Mouse (Mus musculus) MEL (cell line): ENCODE data around the gene Ucp2. TPM values are rescaled to one million over a fixed set of nuclear protein-coding genes. Genes with fewer than 3 reads are reported as not detected.

Experiments
- DNase-seq: peaks from one replicate; pipeline ENCODE4 v3.0.0; 2011; ENCODE audit warnings: low read depth, low spot score
- H3K27ac ChIP-seq: 2 replicates; pipeline ENCODE4 v1.5.1; 2012; ENCODE audit warnings: low read depth, mild to moderate bottlenecking, control low read depth, low read length, moderate library complexity; ENCODE audit not compliant: control insufficient read depth
- H3K27me3 ChIP-seq, 2 experiments: fragments of 150-350 bp in 1 of 2; sonication (generic) in 1 of 2; 2 replicates each; pipeline ENCODE4 v1.6.1; 2012; ENCODE audit warnings: low read length in 2 of 2, mild to moderate bottlenecking in 2 of 2, improper control_type of control experiment in 1 of 2, moderate library complexity in 1 of 2; ENCODE audit not compliant: insufficient read depth in 2 of 2, control insufficient read depth in 1 of 2
- H3K36me3 ChIP-seq, 2 experiments: 2 replicates each; pipeline ENCODE4 v1.6.1; 2012 to 2014; ENCODE audit warnings: low read length in 2 of 2, improper control_type of control experiment in 1 of 2, inconsistent platforms in 1 of 2, mild to moderate bottlenecking in 1 of 2; ENCODE audit not compliant: insufficient read depth in 2 of 2, control insufficient read depth in 1 of 2
- H3K4me1 ChIP-seq, 2 experiments: fragments of 150-350 bp in 1 of 2; sonication (generic) in 1 of 2; 2 replicates each; pipeline ENCODE4 v1.6.1; 2012; ENCODE audit warnings: low read length in 2 of 2, improper control_type of control experiment in 1 of 2, mild to moderate bottlenecking in 1 of 2; ENCODE audit not compliant: insufficient read depth in 2 of 2, control insufficient read depth in 1 of 2
- H3K4me3 ChIP-seq, 2 experiments: fragments of 150-350 bp in 1 of 2; sonication (generic) in 1 of 2; 2 replicates each; pipeline ENCODE4 v1.5.1; 2012; ENCODE audit warnings: low read depth in 2 of 2, low read length in 2 of 2, mild to moderate bottlenecking in 2 of 2, moderate library complexity in 2 of 2, control low read depth in 1 of 2, improper control_type of control experiment in 1 of 2; ENCODE audit not compliant: control insufficient read depth in 1 of 2, insufficient read depth in 1 of 2
- H3K79me2 ChIP-seq: 2 replicates; pipeline ENCODE4 v1.6.1; 2012; ENCODE audit warnings: mild to moderate bottlenecking, low read length, moderate library complexity; ENCODE audit not compliant: control insufficient read depth, poor library complexity, insufficient read depth
- H3K9ac ChIP-seq: 2 replicates; pipeline ENCODE4 v1.6.1; 2012; ENCODE audit warnings: low read depth, mild to moderate bottlenecking, control low read depth, low read length, moderate library complexity; ENCODE audit not compliant: control insufficient read depth, poor library complexity, severe bottlenecking
- H3K9me3 ChIP-seq: fragments of 150-350 bp; sonication (generic); replicated peaks from 2 replicates; pipeline ENCODE4 v1.6.1; 2012; ENCODE audit warnings: mild to moderate bottlenecking, low read length, improper control_type of control experiment, moderate library complexity; ENCODE audit not compliant: insufficient read depth
- CHD1 ChIP-seq: IDR thresholded peaks from 2 replicates; pipeline ENCODE4 v1.6.1; 2012; ENCODE audit warnings: low read depth, mild to moderate bottlenecking, inconsistent platforms, low read length, improper control_type of control experiment
- CTCF ChIP-seq, 3 experiments: IDR thresholded peaks in 2 of 3; conservative IDR thresholded peaks in 1 of 3; 2 replicates each; pipeline ENCODE4 v1.5.1; 2011 to 2012; ENCODE audit warnings: low read length in 3 of 3, low read depth in 2 of 3, mild to moderate bottlenecking in 2 of 3, improper control_type of control experiment in 1 of 3, inconsistent platforms in 1 of 3, mixed read lengths in 1 of 3, moderate library complexity in 1 of 3; ENCODE audit not compliant: control insufficient read depth in 1 of 3, insufficient read depth in 1 of 3, poor library complexity in 1 of 3, severe bottlenecking in 1 of 3
- E2F4 ChIP-seq: IDR thresholded peaks from 2 replicates; pipeline ENCODE4 v1.6.1; 2011; ENCODE audit warnings: low read depth, low read length, improper control_type of control experiment, borderline replicate concordance
- ELF1 ChIP-seq: IDR thresholded peaks from 2 replicates; pipeline ENCODE4 v1.6.1; 2014; ENCODE audit warnings: low read depth, mild to moderate bottlenecking, inconsistent platforms, low read length, improper control_type of control experiment, moderate library complexity
- EP300 ChIP-seq, 2 experiments: IDR thresholded peaks; 2 replicates each; pipeline ENCODE4 v1.6.1; 2011; ENCODE audit warnings: improper control_type of control experiment in 2 of 2, low read length in 2 of 2, low read depth in 1 of 2, mild to moderate bottlenecking in 1 of 2
- JUND ChIP-seq: IDR thresholded peaks from 2 replicates; pipeline ENCODE4 v1.6.1; 2011; ENCODE audit warnings: low read depth, mild to moderate bottlenecking, improper control_type of control experiment, low read length
- MAFK ChIP-seq: IDR thresholded peaks from 2 replicates; pipeline ENCODE4 v1.6.1; 2011; ENCODE audit warnings: low read depth, mild to moderate bottlenecking, low read length, improper control_type of control experiment, borderline replicate concordance
- MAZ ChIP-seq: IDR thresholded peaks from 2 replicates; pipeline ENCODE4 v1.6.1; 2012; ENCODE audit warnings: low read depth, mild to moderate bottlenecking, inconsistent platforms, low read length, improper control_type of control experiment
- MEF2A ChIP-seq: IDR thresholded peaks from 2 replicates; pipeline ENCODE4 v1.6.1; 2014; ENCODE audit warnings: low read depth, mild to moderate bottlenecking, inconsistent platforms, low read length, improper control_type of control experiment; ENCODE audit not compliant: poor library complexity, insufficient replicate concordance, severe bottlenecking; ENCODE audit errors: extremely low read depth
- MYB ChIP-seq: IDR thresholded peaks from 2 replicates; pipeline ENCODE4 v1.6.1; 2011; ENCODE audit warnings: mild to moderate bottlenecking, low read depth, low read length, improper control_type of control experiment
- MYC ChIP-seq: IDR thresholded peaks from 2 replicates; pipeline ENCODE4 v1.6.1; 2011; ENCODE audit warnings: low read depth, mild to moderate bottlenecking, low read length, improper control_type of control experiment, moderate library complexity
- NELFE ChIP-seq: IDR thresholded peaks from 2 replicates; pipeline ENCODE4 v1.6.1; 2011; ENCODE audit warnings: low read depth, low read length, improper control_type of control experiment
- NRF1 ChIP-seq: IDR thresholded peaks from 2 replicates; pipeline ENCODE4 v1.6.1; 2014; ENCODE audit warnings: low read depth, mild to moderate bottlenecking, inconsistent platforms, low read length, improper control_type of control experiment, moderate library complexity; ENCODE audit not compliant: poor library complexity, insufficient read depth, severe bottlenecking
- POLR2AphosphoS2 ChIP-seq: IDR thresholded peaks from 2 replicates; pipeline ENCODE4 v1.6.1; 2011; ENCODE audit warnings: low read length, improper control_type of control experiment
- POLR2AphosphoS5 ChIP-seq: IDR thresholded peaks from 2 replicates; pipeline ENCODE4 v1.6.1; 2012; ENCODE audit warnings: low read depth, borderline replicate concordance, mild to moderate bottlenecking, inconsistent platforms, low read length, moderate library complexity, mixed read lengths
- SIN3A ChIP-seq: IDR thresholded peaks from 2 replicates; pipeline ENCODE4 v1.6.1; 2012; ENCODE audit warnings: low read length, improper control_type of control experiment, inconsistent platforms
- TAL1 ChIP-seq: IDR thresholded peaks from 2 replicates; pipeline ENCODE4 v1.6.1; 2012; ENCODE audit warnings: mild to moderate bottlenecking, inconsistent platforms, low read length, moderate library complexity, mixed read lengths
- USF1 ChIP-seq: IDR thresholded peaks from 2 replicates; pipeline ENCODE4 v1.6.1; 2014; ENCODE audit warnings: low read depth, mild to moderate bottlenecking, inconsistent platforms, low read length, improper control_type of control experiment, moderate library complexity
- ZC3H11A ChIP-seq: IDR thresholded peaks from 2 replicates; pipeline ENCODE4 v1.6.1; 2012; ENCODE audit warnings: low read depth, mild to moderate bottlenecking, inconsistent platforms, low read length, improper control_type of control experiment
- ZMIZ1 ChIP-seq: IDR thresholded peaks from 2 replicates; pipeline ENCODE4 v1.6.1; 2012; ENCODE audit warnings: low read depth, mild to moderate bottlenecking, inconsistent platforms, low read length, improper control_type of control experiment, moderate library complexity
- polyA plus RNA-seq, 2 experiments: library from polyadenylated mRNA; stranded (reverse) in 1 of 2; unstranded in 1 of 2; fragments of >175 nt in 1 of 2; fragments of >200 nt in 1 of 2; gene quantifications; 2 replicates each; pipeline versions ENCODE4 v1.2.1 to v1.2.4; 2012; ENCODE audit warnings: low replicate concordance in 2 of 2, low read depth in 1 of 2; ENCODE audit not compliant: insufficient read length in 2 of 2, insufficient read depth in 1 of 2, missing spikeins in 1 of 2
- total RNA-seq: library from RNA; depleted of rRNA; stranded (reverse); fragments of 300-350 nt; gene quantifications from 2 replicates; pipeline ENCODE4 v1.2.3, GENCODE M21; 2012

Gene Ucp2
- total and polyA plus RNA-seq, 3 experiments: 139 to 724 TPM; not detected in 1

- Histone ChIP-seq H3K79me2 (peaks cover 2% of the 10 kb centered on the region), H3K27ac (peak overlapping the region; percentile 74), H3K9me3 (no peaks in the 10 kb centered on the region), H3K4me3 (peak overlapping the region; percentile 71 to 82), H3K4me1 (peaks cover 3 to 22% of the 10 kb centered on the region in 2 experiments), H3K36me3 (peaks cover 0 to 8% of the 10 kb centered on the region in 2 experiments; a peak in 2 of 4 replicates), H3K9ac (peak overlapping the region; percentile 71), H3K27me3 (no peaks in the 10 kb centered on the region)
- no peak for DNase-seq
- TF ChIP-seq CHD1: 0 out of 2 replicates have a peak, but pooled peaks have one; percentile 83
- no peak for TF ChIP-seq CTCF (IDR thresholded peaks at IDR 0.05 in 2 of 3, conservative IDR thresholded peaks at IDR 0.05 in 1 of 3; ENCODE audit: control insufficient read depth in 1 of 3, insufficient read depth in 1 of 3, low read depth in 2 of 3, low read length in 3 of 3, poor library complexity in 1 of 3, severe bottlenecking in 1 of 3)
Measured at GRCm38 (mm10) chr7:100537519-100537902, 44.4 kb downstream of the Ucp2 start.

- H3K4me1 ChIP-seq: peaks cover 0 to 14% of the 10 kb centered on the region in 2 experiments; a peak in 3 of 4 replicates
- H3K9ac ChIP-seq: no peak overlapping the region
- no peak overlapping the region for H3K4me3 ChIP-seq
- peaks cover 2% of the 10 kb centered on the region for H3K79me2 ChIP-seq
- TF ChIP-seq ZMIZ1 (no peak), NELFE (no peak), JUND (no peak), POLR2AphosphoS2 (no peak), E2F4 (no peak), EP300 (IDR thresholded peaks at IDR 0.05; ENCODE audit: low read depth in 1 of 2, low read length in 2 of 2) (no peak), MYC (no peak), MAFK (no peak)
- TF ChIP-seq, all 39 proteins: peak for 0
- no peak overlapping the region for H3K27ac ChIP-seq
- no peaks in the 10 kb centered on the region for H3K27me3 ChIP-seq
- DNase-seq: no peak
- H3K9me3 ChIP-seq: no peaks in the 10 kb centered on the region
- H3K36me3 ChIP-seq: peaks cover 0 to 7% of the 10 kb centered on the region in 2 experiments; a peak in 2 of 4 replicates
Measured at GRCm38 (mm10) chr7:100539516-100539915, 46.4 kb downstream of the Ucp2 start.

GRCm38 (mm10) chr7:100544437-100544836 lies 51.3 kb downstream of the Ucp2 start:
- H3K9ac ChIP-seq: no peak overlapping the region
- no peak for DNase-seq
- no peaks in the 10 kb centered on the region for H3K4me1 ChIP-seq
- no peaks in the 10 kb centered on the region for H3K9me3 ChIP-seq
- TF ChIP-seq MAZ (no peak), ELF1 (no peak), NRF1 (no peak), CTCF (IDR thresholded peaks at IDR 0.05 in 2 of 3, conservative IDR thresholded peaks at IDR 0.05 in 1 of 3; ENCODE audit: control insufficient read depth in 1 of 3, insufficient read depth in 1 of 3, low read depth in 2 of 3, low read length in 3 of 3, poor library complexity in 1 of 3, severe bottlenecking in 1 of 3) (no peak), USF1 (no peak), ZC3H11A (no peak), TAL1 (no peak), SIN3A (no peak), MEF2A (no peak), MYB (no peak), POLR2AphosphoS5 (no peak), ZMIZ1 (no peak), EP300 (IDR thresholded peaks at IDR 0.05; ENCODE audit: low read depth in 1 of 2, low read length in 2 of 2) (no peak)
- H3K27me3 ChIP-seq: no peaks in the 10 kb centered on the region
- no peak overlapping the region for H3K27ac ChIP-seq
- no peaks in the 10 kb centered on the region for H3K79me2 ChIP-seq
- H3K4me3 ChIP-seq: no peak overlapping the region
- H3K36me3 ChIP-seq: no peaks in the 10 kb centered on the region; a peak in 1 of 4 replicates
